Mouse (Mus musculus): Measurements from ENCODE around the gene B3gnt7. TPM values are rescaled to one million over a fixed set of nuclear protein-coding genes. Genes with fewer than 3 reads are reported as not detected.

B3gnt7 gene
- polyA plus RNA-seq, 1 experiment from 2014 or later = 0.14 TPM

- ATAC-seq = no peak
- POLR2A ChIA-PET = no interaction called here
- DNase-seq (ENCODE audit: low read depth, low spot score) = no peak
- H3K27me3 ChIP-seq = no peaks in the 10 kb centered on the region
- in situ Hi-C loops (cut with MboI; ENCODE audit: low pct_unique_long_range_greater_than_20kb) = no loop called here
- CTCF ChIA-PET = no interaction called here
- no peak for TF ChIP-seq CTCF (IDR thresholded peaks at IDR 0.05)
Observed at GRCm38 (mm10) chr1:86345069-86345468, 42.4 kb downstream of the B3gnt7 start.

- H3K27me3 ChIP-seq = no peaks in the 10 kb centered on the region
- in situ Hi-C loops (cut with MboI; ENCODE audit: low pct_unique_long_range_greater_than_20kb) = no loop called here
- TF ChIP-seq CTCF (IDR thresholded peaks at IDR 0.05) = no peak
- ChIA-PET POLR2A (no interaction called here), CTCF (interaction anchor here (1.2 kb wide), 1 partner anchor 122 kb away, joined by 3 read pairs; no protein-coding TSS in a partner anchor)
- DNase-seq (ENCODE audit: low read depth, low spot score) (no peak), ATAC-seq (no peak)
Observed at GRCm38 (mm10) chr1:86345956-86346355, 43.3 kb downstream of the B3gnt7 start.

- POLR2A ChIA-PET = no interaction called here
- no peaks in the 10 kb centered on the region for H3K27me3 ChIP-seq
- peak; percentile 47 for TF ChIP-seq CTCF (IDR thresholded peaks at IDR 0.05)
- DNase-seq (ENCODE audit: low read depth, low spot score) = no peak
- in situ Hi-C loops (cut with MboI; ENCODE audit: low pct_unique_long_range_greater_than_20kb) = no loop called here
- CTCF ChIA-PET = interaction anchor here (0.8 to 1.2 kb wide), 2 partner anchors 8 to 123 kb away, joined by 3 read pairs; no protein-coding TSS in a partner anchor
- ATAC-seq = no peak
Observed at GRCm38 (mm10) chr1:86346851-86347715, 44.5 kb downstream of the B3gnt7 start.

DNA sequence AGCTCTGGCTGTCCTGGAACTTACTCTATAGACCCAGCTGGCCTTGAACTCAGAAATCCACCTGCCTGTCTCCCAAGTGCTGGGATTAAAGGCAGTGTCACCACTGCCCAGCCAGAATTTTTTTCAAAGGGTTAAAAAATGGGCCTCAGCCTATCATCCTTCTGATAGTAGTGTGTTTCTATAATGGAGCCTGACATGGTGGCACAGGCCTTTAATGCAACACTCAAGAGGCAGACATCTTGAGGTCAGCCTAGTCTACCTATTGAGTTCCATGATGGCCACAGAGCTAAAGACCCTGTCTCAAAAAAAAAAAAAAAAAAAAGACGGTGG lies 45.0 kb downstream of the B3gnt7 start:
- POLR2A ChIA-PET = no interaction called here
- TF ChIP-seq CTCF (IDR thresholded peaks at IDR 0.05) = no peak
- in situ Hi-C loops (cut with MboI; ENCODE audit: low pct_unique_long_range_greater_than_20kb) = no loop called here
- CTCF ChIA-PET = interaction anchor here (0.8 kb wide), 1 partner anchor 9 kb away, joined by 3 read pairs; no protein-coding TSS in a partner anchor
- DNase-seq (ENCODE audit: low read depth, low spot score) (no peak), ATAC-seq (no peak)
- no peaks in the 10 kb centered on the region for H3K27me3 ChIP-seq

DNA sequence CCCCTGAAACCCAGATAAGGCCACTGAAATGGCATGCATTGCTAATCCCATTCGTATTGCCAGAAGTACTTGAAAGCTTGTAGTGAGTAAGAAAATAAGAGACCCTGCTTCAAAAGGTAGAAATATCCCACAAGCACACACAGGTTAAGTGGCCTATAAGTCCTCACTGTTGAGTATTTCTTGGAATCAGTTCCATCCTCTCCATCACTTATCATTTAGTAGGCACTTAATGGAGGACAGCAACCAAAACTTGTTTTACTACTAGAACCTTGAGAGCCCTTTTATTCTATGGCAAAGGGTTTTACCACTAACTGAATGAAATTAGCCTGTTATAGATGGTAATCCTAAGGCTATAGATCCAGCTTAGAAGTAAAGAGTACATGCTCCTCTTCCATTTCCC lies 45.5 kb downstream of the B3gnt7 start:
- ChIA-PET CTCF (interaction anchor here (0.8 kb wide), 1 partner anchor 9 kb away, joined by 3 read pairs; no protein-coding TSS in a partner anchor), POLR2A (interaction anchor here (0.9 kb wide), 1 partner anchor 36 kb away, joined by 3 read pairs; no protein-coding TSS in a partner anchor)
- no peak for DNase-seq (ENCODE audit: low read depth, low spot score)
- H3K27me3 ChIP-seq = no peaks in the 10 kb centered on the region
- ATAC-seq = no peak
- no peak for TF ChIP-seq CTCF (IDR thresholded peaks at IDR 0.05)
- in situ Hi-C loops (cut with MboI; ENCODE audit: low pct_unique_long_range_greater_than_20kb) = no loop called here

DNA sequence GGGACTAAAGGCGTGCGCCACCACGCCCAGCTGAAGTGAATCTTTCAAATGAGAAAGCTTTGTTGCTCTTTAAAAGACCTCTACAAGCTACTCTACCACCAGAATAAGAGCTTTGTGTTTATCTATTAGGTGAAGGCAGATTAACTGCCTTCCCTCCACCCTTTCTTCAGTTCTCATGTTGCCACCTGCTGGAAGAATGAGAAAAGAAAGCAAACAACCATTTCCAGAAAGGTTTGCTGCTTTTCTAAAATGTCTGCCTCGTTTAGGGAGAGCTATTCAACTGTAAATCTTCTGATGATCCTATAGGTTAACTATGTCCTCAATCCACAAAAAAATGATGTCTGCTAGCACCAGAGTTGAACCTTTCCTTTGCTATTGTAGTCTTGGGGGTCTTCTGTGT lies 46.2 kb downstream of the B3gnt7 start:
- ChIA-PET POLR2A (interaction anchor here (0.9 kb wide), 1 partner anchor 37 kb away, joined by 3 read pairs; no protein-coding TSS in a partner anchor), CTCF (no interaction called here)
- peak; percentile 23 for TF ChIP-seq CTCF (IDR thresholded peaks at IDR 0.05)
- DNase-seq (ENCODE audit: low read depth, low spot score) (no peak), ATAC-seq (no peak)
- in situ Hi-C loops (cut with MboI; ENCODE audit: low pct_unique_long_range_greater_than_20kb) = no loop called here
- H3K27me3 ChIP-seq = no peaks in the 10 kb centered on the region

DNA sequence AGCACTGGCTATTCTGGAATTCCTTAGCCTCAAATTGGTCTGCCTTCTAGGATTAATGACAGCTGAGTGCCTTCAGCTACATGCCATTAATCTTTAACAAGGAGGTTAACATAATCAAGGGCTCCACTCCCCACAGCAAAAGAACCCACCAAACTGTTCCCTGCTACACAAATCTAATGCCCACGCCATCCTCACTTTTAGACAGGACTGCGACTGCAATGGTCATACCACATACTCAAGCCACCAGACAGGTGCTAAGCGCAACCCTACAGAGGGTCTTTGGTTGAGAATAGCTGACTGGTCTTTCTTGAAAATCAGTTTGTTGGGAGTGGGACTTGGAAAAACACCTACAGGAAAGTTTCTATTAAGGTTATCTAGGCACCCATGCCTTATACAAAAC lies 46.6 kb downstream of the B3gnt7 start:
- CTCF ChIA-PET = no interaction called here
- no peak for ATAC-seq
- in situ Hi-C loops (cut with MboI; ENCODE audit: low pct_unique_long_range_greater_than_20kb) = no loop called here
- H3K27me3 ChIP-seq = no peaks in the 10 kb centered on the region
- POLR2A ChIA-PET = interaction anchor here (0.6 kb wide), 1 partner anchor 10 kb away, joined by 3 read pairs; no protein-coding TSS in a partner anchor
- DNase-seq (ENCODE audit: low read depth, low spot score) = no peak
- TF ChIP-seq CTCF (IDR thresholded peaks at IDR 0.05) = no peak

DNA sequence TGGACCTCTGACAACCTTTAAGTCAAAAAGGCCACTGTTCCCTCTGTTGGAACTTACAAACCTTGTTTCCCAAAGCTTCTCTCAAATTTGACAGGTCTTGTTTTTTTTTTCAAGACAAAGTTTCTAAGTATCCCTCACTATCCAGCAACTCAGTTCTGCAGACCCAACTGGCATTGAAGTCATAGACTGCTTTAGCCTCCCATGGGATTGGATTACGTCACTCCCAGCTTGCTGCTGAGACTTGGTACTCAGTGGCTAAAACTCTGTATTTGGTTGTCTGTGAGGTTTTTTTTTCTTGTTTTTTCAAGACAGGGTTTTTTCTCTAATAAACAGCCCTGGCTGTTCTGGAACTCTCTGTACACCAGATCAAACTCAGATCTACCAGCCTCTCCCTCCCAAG lies 47.1 kb downstream of the B3gnt7 start:
- no peak for ATAC-seq
- POLR2A ChIA-PET = interaction anchor here (0.6 kb wide), 1 partner anchor 10 kb away, joined by 3 read pairs; no protein-coding TSS in a partner anchor
- CTCF ChIA-PET = interaction anchor here (1.2 kb wide), 1 partner anchor 107 kb away, joined by 3 read pairs; no protein-coding TSS in a partner anchor
- no peak for DNase-seq (ENCODE audit: low read depth, low spot score)
- TF ChIP-seq CTCF (IDR thresholded peaks at IDR 0.05) = no peak
- H3K27me3 ChIP-seq = no peaks in the 10 kb centered on the region
- in situ Hi-C loops (cut with MboI; ENCODE audit: low pct_unique_long_range_greater_than_20kb) = no loop called here

DNA sequence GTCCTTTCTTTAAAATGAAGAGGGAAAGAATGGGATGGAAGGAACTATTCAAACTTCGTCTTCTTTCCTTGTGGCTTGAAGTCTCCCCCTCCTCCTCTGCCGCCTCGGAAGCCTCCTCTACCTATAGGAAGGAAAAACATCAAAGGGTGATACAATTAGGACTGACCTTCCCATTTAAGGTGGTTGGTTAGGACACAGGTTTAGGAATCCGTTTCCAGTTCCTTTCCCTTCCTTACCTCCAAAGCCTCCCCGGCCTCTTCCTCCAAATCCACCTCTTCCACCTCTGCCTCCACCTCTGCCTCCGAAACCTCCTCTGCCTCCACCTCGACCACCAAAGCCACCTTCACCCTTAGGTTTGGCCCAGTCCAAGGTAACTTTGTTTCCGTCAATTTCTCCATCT lies 47.9 kb downstream of the B3gnt7 start:
- ChIA-PET POLR2A (no interaction called here), CTCF (interaction anchor here (1.2 kb wide), 1 partner anchor 108 kb away, joined by 3 read pairs; no protein-coding TSS in a partner anchor)
- no peak for ATAC-seq
- no peak for TF ChIP-seq CTCF (IDR thresholded peaks at IDR 0.05)
- in situ Hi-C loops (cut with MboI; ENCODE audit: low pct_unique_long_range_greater_than_20kb) = no loop called here
- DNase-seq (ENCODE audit: low read depth, low spot score) = no peak
- no peaks in the 10 kb centered on the region for H3K27me3 ChIP-seq

DNA sequence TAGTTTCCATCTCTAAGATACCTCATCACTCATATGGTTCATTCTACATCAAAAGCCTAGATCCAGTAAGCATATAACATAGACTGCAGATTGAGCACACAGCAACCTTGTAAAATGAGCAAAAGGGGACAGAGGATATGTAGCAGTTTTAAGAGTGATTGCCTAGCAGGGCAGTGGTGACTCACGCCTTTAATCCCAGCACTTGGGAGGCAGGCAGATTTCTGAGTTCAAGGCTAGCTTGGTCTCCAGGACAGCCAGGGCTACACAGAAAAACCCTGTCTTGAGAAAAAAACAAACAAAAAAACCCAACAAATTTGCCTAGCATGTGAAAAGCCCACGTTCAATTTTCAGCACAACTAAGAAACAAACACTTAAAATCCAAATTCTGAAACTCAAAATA lies 51.6 kb downstream of the B3gnt7 start:
- ATAC-seq (no peak), DNase-seq (ENCODE audit: low read depth, low spot score) (no peak)
- ChIA-PET CTCF (no interaction called here), POLR2A (no interaction called here)
- in situ Hi-C loops (cut with MboI; ENCODE audit: low pct_unique_long_range_greater_than_20kb) = no loop called here
- no peaks in the 10 kb centered on the region for H3K27me3 ChIP-seq
- TF ChIP-seq CTCF (IDR thresholded peaks at IDR 0.05) = no peak

Other genes starting within 250 kb of the B3gnt7 start
- 165 TPM for gene Psmd1, start 238.4 kb upstream of the B3gnt7 start, polyA plus RNA-seq (2021)
- 0.09 TPM for gene Htr2b, start 190.9 kb upstream of the B3gnt7 start, polyA plus RNA-seq (2021)
- gene Gm21972, start 169.2 kb upstream of the B3gnt7 start, polyA plus RNA-seq (2021) = 18.1 TPM
- gene Armc9, start 148.1 kb upstream of the B3gnt7 start, polyA plus RNA-seq (2021) = 34.2 TPM
- gene Ncl, start 56.6 kb downstream of the B3gnt7 start, polyA plus RNA-seq (2021) = 419 TPM
- gene Nmur1, start 123.4 kb downstream of the B3gnt7 start, polyA plus RNA-seq (2021) = not detected
- gene Tex44, start 123.5 kb downstream of the B3gnt7 start, polyA plus RNA-seq (2021) = not detected
- 2,326 TPM for gene Ptma, start 223.9 kb downstream of the B3gnt7 start, polyA plus RNA-seq (2021)

All from Patski (cell line).